Mouse (Mus musculus): ENCODE measurements around the gene Pde4b.

GRCm38 (mm10) chr4:102607744-102608416 lies 520.5 kb downstream of the Pde4b start:
- TF ChIP-seq POLR2A (IDR thresholded peaks at IDR 0.05; ENCODE audit: borderline replicate concordance, control insufficient read depth, low read depth, low read length) (no peak), CTCF (IDR thresholded peaks at IDR 0.05; ENCODE audit: control insufficient read depth, insufficient read depth, low read length) (no peak)
